Mouse (Mus musculus) MEL (cell line): ENCODE data around the gene Rab3a.

Source experiments
- CTCF ChIP-seq, 3 experiments: IDR thresholded peaks in 2 of 3; conservative IDR thresholded peaks in 1 of 3; 2 replicates each; pipeline ENCODE4 v1.5.1; 2011 to 2012; ENCODE audit warnings: low read length in 3 of 3, low read depth in 2 of 3, mild to moderate bottlenecking in 2 of 3, improper control_type of control experiment in 1 of 3, inconsistent platforms in 1 of 3, mixed read lengths in 1 of 3, moderate library complexity in 1 of 3; ENCODE audit not compliant: control insufficient read depth in 1 of 3, insufficient read depth in 1 of 3, poor library complexity in 1 of 3, severe bottlenecking in 1 of 3
- ETS1 ChIP-seq: IDR thresholded peaks from 2 replicates; pipeline ENCODE4 v1.6.1; 2012; ENCODE audit warnings: low read depth, mild to moderate bottlenecking, inconsistent platforms, low read length, improper control_type of control experiment, moderate library complexity
- GATA1 ChIP-seq: IDR thresholded peaks from 2 replicates; pipeline ENCODE4 v1.6.1; 2011; ENCODE audit warnings: low read depth, low read length, improper control_type of control experiment
- MAX ChIP-seq: IDR thresholded peaks from 2 replicates; pipeline ENCODE4 v1.6.1; 2011; ENCODE audit warnings: low read length, improper control_type of control experiment
- MYC ChIP-seq: IDR thresholded peaks from 2 replicates; pipeline ENCODE4 v1.6.1; 2011; ENCODE audit warnings: low read depth, mild to moderate bottlenecking, low read length, improper control_type of control experiment, moderate library complexity
- POLR2AphosphoS2 ChIP-seq: IDR thresholded peaks from 2 replicates; pipeline ENCODE4 v1.6.1; 2011; ENCODE audit warnings: low read length, improper control_type of control experiment
- RAD21 ChIP-seq: IDR thresholded peaks from 2 replicates; pipeline ENCODE4 v1.6.1; 2011; ENCODE audit warnings: mild to moderate bottlenecking, low read depth, low read length, improper control_type of control experiment
- SIN3A ChIP-seq: IDR thresholded peaks from 2 replicates; pipeline ENCODE4 v1.6.1; 2012; ENCODE audit warnings: low read length, improper control_type of control experiment, inconsistent platforms
- TBP ChIP-seq: IDR thresholded peaks from 2 replicates; pipeline ENCODE4 v1.8.0; 2011; ENCODE audit warnings: low read depth, low read length, improper control_type of control experiment
- TCF12 ChIP-seq: IDR thresholded peaks from 2 replicates; pipeline ENCODE4 v1.6.1; 2014; ENCODE audit warnings: low read depth, mild to moderate bottlenecking, inconsistent platforms, low read length, improper control_type of control experiment, moderate library complexity

DNA sequence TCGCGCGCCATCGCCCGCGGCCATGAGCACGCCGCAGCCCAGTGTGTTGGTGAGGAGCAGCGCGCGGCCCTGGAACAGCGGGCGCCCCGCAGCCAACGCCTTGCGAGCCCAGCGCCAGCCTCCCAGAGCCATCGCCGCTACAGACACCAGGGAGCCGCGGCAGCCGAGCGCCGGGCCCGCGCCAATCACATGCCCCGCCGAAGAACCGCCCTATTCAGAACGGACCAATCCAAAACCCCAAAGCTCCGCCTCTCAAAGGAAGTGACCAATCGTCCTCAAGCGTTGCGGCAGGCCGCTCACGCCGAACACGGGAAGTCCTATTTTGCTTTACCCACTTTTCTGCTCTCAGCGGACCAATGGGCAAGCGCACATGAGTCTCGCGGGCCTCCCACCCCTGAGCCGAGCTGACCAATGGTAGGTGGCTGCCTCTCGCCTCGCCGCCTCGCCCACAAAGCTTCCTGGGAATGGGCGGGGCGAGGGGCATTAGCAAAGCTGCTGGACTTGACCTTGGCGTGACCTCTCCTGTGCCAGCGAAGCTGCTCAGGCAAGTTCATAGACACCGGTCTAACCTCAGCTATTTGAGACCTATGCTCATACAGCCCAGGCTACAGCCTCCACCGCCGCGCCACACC is 6.4 kb downstream of the Rab3a start, which contains the start of gene Mpv17l2:
- no peak for TF ChIP-seq MYC
- peak; percentile 62; the same call in 1 of the 2 replicates for TF ChIP-seq TBP
- TF ChIP-seq CTCF (IDR thresholded peaks at IDR 0.05 in 2 of 3, conservative IDR thresholded peaks at IDR 0.05 in 1 of 3; ENCODE audit: control insufficient read depth in 1 of 3, insufficient read depth in 1 of 3, low read depth in 2 of 3, low read length in 3 of 3, poor library complexity in 1 of 3, severe bottlenecking in 1 of 3): no peak
- TF ChIP-seq TCF12: peak; percentile 26; the same call in 1 of the 2 replicates
- no peak for TF ChIP-seq GATA1
- peak; percentile 4; the same call in 1 of the 2 replicates for TF ChIP-seq POLR2AphosphoS2
- TF ChIP-seq MAX: no peak; the same call in none of the 2 replicates
- TF ChIP-seq RAD21: no peak
- TF ChIP-seq SIN3A: peak; percentile 33
- TF ChIP-seq ETS1: no peak
